Comparison of ENCODE assay signal across 20 mouse cellular contexts in genomic region chr9:4470791-4471190, GRCm38 (mm10).
DNase-seq lines count a peak whose midpoint lies in the region; ATAC-seq lines count a peak whose summit lies in the region.
"Had no signal": no experiment of that assay in that cellular context is flagged by ENCODE, and none has a peak within 500 bp of the region (broad histone marks: within the 10 kb centered on the region; RNA-seq: fewer than 3 reads in every experiment).

No protein-coding gene starts in this region.

- H3K9me3 ChIP-seq in kidney, embryonic 14.5 days (ENCODE audit: control insufficient read depth, low read length), result no peaks in the 10 kb centered on the region
- H3K9me3 ChIP-seq: embryonic facial prominence, embryonic 10.5 days; forebrain, embryonic 15.5 days; hindbrain, embryonic 13.5 days; limb, embryonic 12.5 days; megakaryocyte, embryonic 14.5 days; neural tube, embryonic 12.5 days had no signal

- H3K9ac ChIP-seq in kidney, embryonic 14.5 days (ENCODE audit: low read depth, low read length), result no peak overlapping the region
- H3K9ac ChIP-seq: forebrain, embryonic 15.5 days; hindbrain, embryonic 13.5 days; limb, embryonic 12.5 days; liver, embryonic 14.5 days; neural tube, embryonic 12.5 days had no signal

- H3K27me3 ChIP-seq in kidney, embryonic 14.5 days (ENCODE audit: control insufficient read depth, insufficient read depth, low read length), result no peaks in the 10 kb centered on the region
- H3K27me3 ChIP-seq: forebrain, embryonic 15.5 days; hindbrain, embryonic 13.5 days; limb, embryonic 12.5 days; megakaryocyte, embryonic 14.5 days; neural tube, embryonic 12.5 days had no signal

- H3K4me1 ChIP-seq in kidney, embryonic 14.5 days (ENCODE audit: control insufficient read depth, insufficient read depth, low read length), result no peaks in the 10 kb centered on the region
- H3K4me1 ChIP-seq: embryonic facial prominence, embryonic 10.5 days; forebrain, embryonic 15.5 days; hindbrain, embryonic 13.5 days; limb, embryonic 12.5 days; megakaryocyte, embryonic 14.5 days; neural tube, embryonic 12.5 days had no signal

- H3K4me2 ChIP-seq in kidney, embryonic 14.5 days (replicated peaks; ENCODE audit: low read depth, low read length), result no peak overlapping the region
- H3K4me2 ChIP-seq: forebrain, embryonic 15.5 days; hindbrain, embryonic 13.5 days; limb, embryonic 12.5 days; neural tube, embryonic 12.5 days had no signal

- H3K27ac ChIP-seq in kidney, embryonic 14.5 days (ENCODE audit: low read depth, low read length), result no peak overlapping the region
- H3K27ac ChIP-seq: embryonic facial prominence, embryonic 10.5 days; forebrain, embryonic 15.5 days; hindbrain, embryonic 13.5 days; limb, embryonic 12.5 days; liver, embryonic 14.5 days; neural tube, embryonic 12.5 days had no signal

- peak; percentile 26 to 30 for DNase-seq in cerebellum, postnatal 10 days
- no peak for DNase-seq in cerebellum, adult 11 months
- DNase-seq in kidney, adult 18-20 months, result peak; percentile 5
- peak; percentile 21 for DNase-seq in retina, postnatal 1 day
- DNase-seq in retina, embryonic 14.5 days (ENCODE audit: low spot score), result no peak
- no peak for DNase-seq in lung, postnatal 36 days
- DNase-seq: cerebellum, adult 11-12 months; cerebellum, postnatal 36 days; thymus, postnatal 25 days had no signal

- no peak for ATAC-seq in kidney, embryonic 14.5 days (ENCODE audit: low FRiP score, low TSS enrichment)
- ATAC-seq: forebrain, embryonic 15.5 days; intestine, embryonic 16.5 days; lung, postnatal 0 days; midbrain, embryonic 16.5 days had no signal

- no peaks in the 10 kb centered on the region for H3K36me3 ChIP-seq in kidney, embryonic 14.5 days (ENCODE audit: control insufficient read depth, insufficient read depth, low read length)
- H3K36me3 ChIP-seq: embryonic facial prominence, embryonic 10.5 days; forebrain, embryonic 15.5 days; limb, embryonic 12.5 days; neural tube, embryonic 12.5 days had no signal

- 66% methylated on average over 2 of the region's 2 CpGs for WGBS in kidney, embryonic 14.5 days

- no peak overlapping the region for H3K4me3 ChIP-seq in kidney, embryonic 14.5 days (ENCODE audit: low read length)
- H3K4me3 ChIP-seq: embryonic facial prominence, embryonic 10.5 days; forebrain, embryonic 15.5 days; hindbrain, embryonic 13.5 days; limb, embryonic 12.5 days; megakaryocyte, embryonic 14.5 days; neural tube, embryonic 12.5 days had no signal

Comparison
In these comparisons a context has a peak if more than half of its experiments do, and no peak if none do; other contexts are left out.
1. DNase-seq: peak in cerebellum, postnatal 10 days (2 of 2), kidney, adult 18-20 months (single experiment) and retina, postnatal 1 day (single experiment); none in cerebellum, adult 11 months (single experiment), retina, embryonic 14.5 days (single experiment) and lung, postnatal 36 days (single experiment).